Mouse (Mus musculus) neural tube, embryonic 12.5 days (tissue): Measurements from ENCODE around the gene Fam189b. TPM values are rescaled to one million over a fixed set of nuclear protein-coding genes. Genes with fewer than 3 reads are reported as not detected.

Experiments
- ATAC-seq: fragments of 200-750 bp; cut with Nextera tagmentation; 2 replicates; pipeline ENCODE4 v1.8.0; 2017; ENCODE audit warnings: low read depth, mild to moderate bottlenecking, moderate TSS enrichment, moderate library complexity; ENCODE audit not compliant: low FRiP score
- H3K27ac ChIP-seq: fragments of 300-500 bp; sonication (generic); 2 replicates; pipeline ENCODE4 v1.5.1; 2016
- H3K27me3 ChIP-seq: fragments of 300-500 bp; sonication (generic); replicated peaks from 2 replicates; pipeline ENCODE4 v1.6.1; 2016; ENCODE audit warnings: mild to moderate bottlenecking
- H3K36me3 ChIP-seq: fragments of 300-500 bp; sonication (generic); 2 replicates; pipeline ENCODE4 v1.6.1; 2016; ENCODE audit warnings: mild to moderate bottlenecking
- H3K4me1 ChIP-seq: fragments of 300-500 bp; sonication (generic); 2 replicates; pipeline ENCODE4 v1.6.1; 2016
- H3K4me2 ChIP-seq: fragments of 300-500 bp; sonication (generic); replicated peaks from 2 replicates; pipeline ENCODE4 v1.6.1; 2016; ENCODE audit warnings: mild to moderate bottlenecking
- H3K4me3 ChIP-seq: fragments of 300-500 bp; sonication (generic); 2 replicates; pipeline ENCODE4 v1.5.1; 2016
- H3K9ac ChIP-seq: fragments of 300-500 bp; sonication (generic); 2 replicates; pipeline ENCODE4 v1.6.1; 2016; ENCODE audit warnings: mild to moderate bottlenecking
- H3K9me3 ChIP-seq: fragments of 300-500 bp; sonication (generic); 2 replicates; pipeline ENCODE4 v1.6.1; 2016; ENCODE audit warnings: mild to moderate bottlenecking
- WGBS: fragments of 180-500 bp; shearing (Covaris S2); methylation state at CpG from one replicate; pipeline ENCODE4 v1.1.7; 2016; 5-methylcytosine and 5-hydroxymethylcytosine counted together
- microRNA counts: library from miRNA; unstranded; fragments of <30 nt; microRNA quantifications from one replicate; lab custom pipeline; 2017
- microRNA-seq: library from miRNA; unstranded; fragments of <30 nt; microRNA quantifications from one replicate; pipeline ENCODE4, GENCODE M21; 2017
- polyA plus RNA-seq: library from polyadenylated mRNA; unstranded; fragments of >200 nt; fragmentation: Nextera tagmentation; extraction: Ambion mirVana; gene quantifications from 2 replicates; pipeline ENCODE4 v1.2.1, GENCODE M21; 2016

Fam189b gene
- polyA plus RNA-seq, 1 experiment from 2014 or later = 42.5 TPM

DNA sequence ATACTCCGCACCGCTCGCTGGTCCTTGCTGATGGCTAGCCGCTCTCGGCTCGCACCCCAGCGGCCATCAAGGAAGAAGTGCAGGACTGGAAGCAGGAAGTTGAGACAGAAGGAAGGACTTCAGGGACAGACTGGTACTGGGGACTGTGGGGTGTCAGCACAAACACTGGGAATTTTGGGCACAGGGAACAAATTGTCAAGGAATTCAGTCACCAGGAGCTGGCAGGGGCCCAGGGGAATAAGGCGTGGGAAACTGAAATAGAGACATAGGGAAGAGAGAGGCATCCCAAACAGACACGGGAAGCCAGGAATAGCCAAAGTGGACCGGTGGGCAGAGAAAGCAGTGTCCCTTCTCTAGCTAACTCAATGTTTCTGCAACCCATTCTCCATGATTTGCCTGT is 53.6 kb downstream of the Fam189b start:
- Histone ChIP-seq H3K4me3 (no peak overlapping the region), H3K4me2 (no peak overlapping the region), H3K9me3 (no peaks in the 10 kb centered on the region), H3K36me3 (peaks cover 74% of the 10 kb centered on the region), H3K4me1 (no peaks in the 10 kb centered on the region), H3K9ac (no peak overlapping the region), H3K27ac (no peak overlapping the region), H3K27me3 (no peaks in the 10 kb centered on the region)
- no peak for ATAC-seq
- 93% methylated on average over 10 of the region's 10 CpGs for WGBS

DNA sequence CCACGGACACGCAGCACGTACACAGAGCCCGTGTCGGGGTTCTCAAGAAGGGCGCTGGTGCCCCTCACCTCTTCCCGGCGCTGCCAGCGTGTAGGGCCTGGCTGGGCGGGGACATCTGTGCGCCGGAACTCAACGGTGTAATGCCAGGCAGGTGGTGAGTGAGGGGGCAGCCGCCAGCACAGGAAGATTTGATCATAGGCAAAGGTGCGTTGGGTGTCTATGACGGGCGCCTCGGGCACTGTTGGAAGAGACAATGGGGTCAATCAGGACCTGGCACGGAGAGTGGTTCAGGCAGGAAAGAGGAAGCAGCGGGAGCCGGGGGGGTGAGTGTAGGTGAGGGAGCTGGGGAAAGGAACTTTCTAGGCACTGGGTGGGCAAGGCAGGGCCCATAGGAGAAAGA is 54.7 kb downstream of the Fam189b start:
- no peaks in the 10 kb centered on the region for H3K4me1 ChIP-seq
- no peak overlapping the region for H3K4me2 ChIP-seq
- 94% methylated on average over 21 of the region's 21 CpGs for WGBS
- H3K27me3 ChIP-seq = no peaks in the 10 kb centered on the region
- no peak overlapping the region for H3K27ac ChIP-seq
- H3K36me3 ChIP-seq = peaks cover 82% of the 10 kb centered on the region
- no peak for ATAC-seq
- H3K4me3 ChIP-seq = no peak overlapping the region
- no peaks in the 10 kb centered on the region for H3K9me3 ChIP-seq
- H3K9ac ChIP-seq = no peak overlapping the region

GRCm38 (mm10) chr3:89238494-89238893 is 55.6 kb downstream of the Fam189b start:
- ATAC-seq = no peak
- Histone ChIP-seq H3K27me3 (no peaks in the 10 kb centered on the region), H3K36me3 (peaks cover 79% of the 10 kb centered on the region), H3K4me2 (no peak overlapping the region), H3K27ac (no peak overlapping the region), H3K4me1 (peaks cover 4% of the 10 kb centered on the region), H3K4me3 (no peak overlapping the region), H3K9ac (no peak overlapping the region), H3K9me3 (no peaks in the 10 kb centered on the region)
- WGBS = 80% methylated on average over 11 of the region's 12 CpGs

MicroRNA genes within 50 kb of the gene (microRNA counts, 519-probe panel; counts per million panel counts)
- microRNA mmu-miR-92b (lab: Ali Mortazavi, UCI) = 342 counts per million, percentile 67 among the panel's probes with 10 or more counts

Small RNA genes lying within 50 kb of the gene (microRNA-seq; reads per million reads assigned to microRNA genes)
- gene Mir92b = 10,100 reads per million, percentile 96 among the genes with 10 or more reads in this experiment

Other genes with a start within 250 kb of the Fam189b start
- 18.7 and 19.9 TPM in 2 replicates for gene Ash1l, start 232.5 kb upstream of the Fam189b start, polyA plus RNA-seq
- 148 and 157 TPM in 2 replicates for gene Dap3, start 232.0 kb upstream of the Fam189b start, polyA plus RNA-seq
- 70.2 and 78.8 TPM in 2 replicates for gene Rusc1, start 89.8 kb upstream of the Fam189b start, polyA plus RNA-seq
- not detected in 2 replicates for gene Gm43738, start 82.0 kb upstream of the Fam189b start, polyA plus RNA-seq
- 353 and 354 TPM in 2 replicates for gene Fdps, start 81.2 kb upstream of the Fam189b start, polyA plus RNA-seq
- gene Pklr, start 47.0 kb upstream of the Fam189b start, polyA plus RNA-seq = 0.43 and 0.46 TPM in 2 replicates
- gene Hcn3, start 22.9 kb upstream of the Fam189b start, polyA plus RNA-seq = 19.5 and 23.2 TPM in 2 replicates
- gene Clk2, start 18.3 kb upstream of the Fam189b start, polyA plus RNA-seq = 38.5 and 43.0 TPM in 2 replicates
- 109 and 110 TPM in 2 replicates for gene Scamp3, start 5.7 kb upstream of the Fam189b start, polyA plus RNA-seq
- 44.0 and 50.3 TPM in 2 replicates for gene Gba, start 19.8 kb downstream of the Fam189b start, polyA plus RNA-seq
- 46.4 and 48.2 TPM in 2 replicates for gene Thbs3, start 32.0 kb downstream of the Fam189b start, polyA plus RNA-seq
- gene Mtx1, start 43.9 kb downstream of the Fam189b start, polyA plus RNA-seq = 174 TPM in 2 replicates
- 0.84 and 1.1 TPM in 2 replicates for gene Muc1, start 45.9 kb downstream of the Fam189b start, polyA plus RNA-seq
- 232 and 252 TPM in 2 replicates for gene Krtcap2, start 62.8 kb downstream of the Fam189b start, polyA plus RNA-seq
- 32.4 and 33.5 TPM in 2 replicates for gene Trim46, start 63.2 kb downstream of the Fam189b start, polyA plus RNA-seq
- gene Dpm3, start 76.2 kb downstream of the Fam189b start, polyA plus RNA-seq = 76.4 and 83.4 TPM in 2 replicates
- gene Slc50a1, start 87.4 kb downstream of the Fam189b start, polyA plus RNA-seq = 39.0 and 40.2 TPM in 2 replicates
- gene Efna1, start 98.0 kb downstream of the Fam189b start, polyA plus RNA-seq = 14.4 and 15.9 TPM in 2 replicates
- 51.3 and 54.7 TPM in 2 replicates for gene Efna3, start 139.8 kb downstream of the Fam189b start, polyA plus RNA-seq
- 15.8 and 17.8 TPM in 2 replicates for gene Efna4, start 154.9 kb downstream of the Fam189b start, polyA plus RNA-seq
- gene Adam15, start 166.9 kb downstream of the Fam189b start, polyA plus RNA-seq = 37.1 and 40.4 TPM in 2 replicates
- 0.10 and 0.17 TPM in 2 replicates for gene Dcst2, start 178.8 kb downstream of the Fam189b start, polyA plus RNA-seq
- gene Dcst1, start 182.1 kb downstream of the Fam189b start, polyA plus RNA-seq = 0.57 and 0.68 TPM in 2 replicates
- 0.70 and 0.71 TPM in 2 replicates for gene Zbtb7b, start 211.6 kb downstream of the Fam189b start, polyA plus RNA-seq
- 0.37 and 0.46 TPM in 2 replicates for gene Lenep, start 219.7 kb downstream of the Fam189b start, polyA plus RNA-seq
- gene Flad1, start 228.7 kb downstream of the Fam189b start, polyA plus RNA-seq = 33.4 and 35.0 TPM in 2 replicates
- 252 and 272 TPM in 2 replicates for gene Cks1b, start 235.2 kb downstream of the Fam189b start, polyA plus RNA-seq
- 51.4 and 57.5 TPM in 2 replicates for gene Shc1, start 235.3 kb downstream of the Fam189b start, polyA plus RNA-seq
- 55.9 and 57.3 TPM in 2 replicates for gene Pygo2, start 247.1 kb downstream of the Fam189b start, polyA plus RNA-seq